Mouse (Mus musculus): ENCODE measurements at regions not wholly inside any gene's neighbourhood (a gene's known extent, or its start where the extent isn't known, plus 50 kb on each side); places are given as distances from the start of the nearest gene placed in this dataset.

- TF ChIP-seq CTCF (IDR thresholded peaks at IDR 0.05; ENCODE audit: control insufficient read depth, insufficient read depth, insufficient replicate concordance, low read depth, low read length) (no peak), POLR2A (IDR thresholded peaks at IDR 0.05; ENCODE audit: control insufficient read depth, low read depth, low read length) (no peak)
Observed at GRCm38 (mm10) chr6:81474786-81475185, 448.7 kb upstream of the Gcfc2 start.

Data from testis, adult 2 months (tissue).